Mouse (Mus musculus): ENCODE measurements around the gene Gm7544. TPM values are rescaled to one million over a fixed set of nuclear protein-coding genes. Genes with fewer than 3 reads are reported as not detected.
"Not testable (repeated sequence)": the region's sequence is repeated elsewhere in the genome, so short reads cannot be mapped to it uniquely, and the experiment has no call there.

Gene Gm7544
- polyA plus RNA-seq, 1 experiment from 2014 or later = not detected

GRCm38 (mm10) chr1:82966413-82966812 lies 10.6 kb upstream of the Gm7544 start:
- no peak overlapping the region for H3K4me3 ChIP-seq (ENCODE audit: low read depth, low read length)
- H3K36me3 ChIP-seq (ENCODE audit: insufficient read depth, low read length) = no peaks in the 10 kb centered on the region
- no peak overlapping the region for H3K27ac ChIP-seq (ENCODE audit: low read length)
- TF ChIP-seq EP300 (IDR thresholded peaks at IDR 0.05) (no peak), CTCF (IDR thresholded peaks at IDR 0.05) (no peak)
- WGBS = 62% methylated on average over 3 of the region's 3 CpGs
- DNase-seq (ENCODE audit: low spot score) (no peak), ATAC-seq (no peak)
- no peaks in the 10 kb centered on the region for H3K9me3 ChIP-seq (ENCODE audit: low read length)
- no peaks in the 10 kb centered on the region for H3K27me3 ChIP-seq (replicated peaks; ENCODE audit: insufficient read depth, low read length)
- no peak overlapping the region for H3K4me2 ChIP-seq (replicated peaks; ENCODE audit: low read depth, low read length)
- no peaks in the 10 kb centered on the region for H3K4me1 ChIP-seq (ENCODE audit: insufficient read depth, low read depth, low read length)
- no peak overlapping the region for H3K9ac ChIP-seq (replicated peaks; ENCODE audit: low read depth)

- H3K36me3 ChIP-seq (ENCODE audit: insufficient read depth, low read length) = no peaks in the 10 kb centered on the region
- H3K4me1 ChIP-seq (ENCODE audit: insufficient read depth, low read depth, low read length) = no peaks in the 10 kb centered on the region
- DNase-seq (ENCODE audit: low spot score) (no peak), ATAC-seq (no peak)
- H3K27me3 ChIP-seq (replicated peaks; ENCODE audit: insufficient read depth, low read length) = no peaks in the 10 kb centered on the region
- TF ChIP-seq CTCF (IDR thresholded peaks at IDR 0.05) (no peak), EP300 (IDR thresholded peaks at IDR 0.05) (no peak)
- no peak within 1 kb of the TSS for H3K27ac ChIP-seq (ENCODE audit: low read length)
- no peak within 1 kb of the TSS for H3K4me2 ChIP-seq (replicated peaks; ENCODE audit: low read depth, low read length)
- no peaks in the 10 kb centered on the region for H3K9me3 ChIP-seq (ENCODE audit: low read length)
- WGBS = 77% methylated on average over 10 of the region's 11 CpGs
- no peak within 1 kb of the TSS for H3K9ac ChIP-seq (replicated peaks; ENCODE audit: low read depth)
- H3K4me3 ChIP-seq (ENCODE audit: low read depth, low read length) = no peak within 1 kb of the TSS
Observed at GRCm38 (mm10) chr1:82959870-82960385, 4.1 kb upstream of the Gm7544 start, which contains the start of gene Gm47955. TSS of gene Gm47955 (plus strand) at chr1:82960286.

GRCm38 (mm10) chr1:82948601-82949000 lies 7.2 kb downstream of the Gm7544 start:
- Histone ChIP-seq H3K9ac (replicated peaks; ENCODE audit: low read depth) (no peak overlapping the region), H3K4me1 (ENCODE audit: insufficient read depth, low read depth, low read length) (no peaks in the 10 kb centered on the region), H3K9me3 (ENCODE audit: low read length) (no peaks in the 10 kb centered on the region), H3K4me3 (ENCODE audit: low read depth, low read length) (no peak overlapping the region), H3K27ac (ENCODE audit: low read length) (no peak overlapping the region), H3K27me3 (replicated peaks; ENCODE audit: insufficient read depth, low read length) (no peaks in the 10 kb centered on the region), H3K4me2 (replicated peaks; ENCODE audit: low read depth, low read length) (no peak overlapping the region), H3K36me3 (ENCODE audit: insufficient read depth, low read length) (no peaks in the 10 kb centered on the region)
- DNase-seq (ENCODE audit: low spot score) = no peak
- 79% methylated on average over 2 of the region's 2 CpGs for WGBS
- no peak for TF ChIP-seq CTCF (IDR thresholded peaks at IDR 0.05)
- TF ChIP-seq EP300 (IDR thresholded peaks at IDR 0.05) = no peak
- ATAC-seq = no peak

- not testable (repeated sequence) for H3K27me3 ChIP-seq (replicated peaks; ENCODE audit: insufficient read depth, low read length); ATAC-seq; H3K9me3 ChIP-seq (ENCODE audit: low read length); H3K27ac ChIP-seq (ENCODE audit: low read length); H3K36me3 ChIP-seq (ENCODE audit: insufficient read depth, low read length); H3K4me1 ChIP-seq (ENCODE audit: insufficient read depth, low read depth, low read length); H3K9ac ChIP-seq (replicated peaks; ENCODE audit: low read depth); DNase-seq (ENCODE audit: low spot score); H3K4me3 ChIP-seq (ENCODE audit: low read depth, low read length); H3K4me2 ChIP-seq (replicated peaks; ENCODE audit: low read depth, low read length)
- 0 out of 2 replicates have a peak, but pooled peaks have one; percentile 5 for TF ChIP-seq CTCF (IDR thresholded peaks at IDR 0.05)
- WGBS = 100% methylated on average over 2 of the region's 2 CpGs
Observed at GRCm38 (mm10) chr1:82946029-82946428, 9.8 kb downstream of the Gm7544 start.

GRCm38 (mm10) chr1:82943295-82943694 lies 12.5 kb downstream of the Gm7544 start, which contains the start of gene A030003K21Rik:
TSS of gene A030003K21Rik (minus strand) at chr1:82943388.
- not testable (repeated sequence) for H3K4me3 ChIP-seq (ENCODE audit: low read depth, low read length); H3K4me2 ChIP-seq (replicated peaks; ENCODE audit: low read depth, low read length); H3K27ac ChIP-seq (ENCODE audit: low read length); H3K9ac ChIP-seq (replicated peaks; ENCODE audit: low read depth); H3K36me3 ChIP-seq (ENCODE audit: insufficient read depth, low read length); H3K9me3 ChIP-seq (ENCODE audit: low read length); H3K4me1 ChIP-seq (ENCODE audit: insufficient read depth, low read depth, low read length); H3K27me3 ChIP-seq (replicated peaks; ENCODE audit: insufficient read depth, low read length); DNase-seq (ENCODE audit: low spot score)
- peak; percentile 59 for ATAC-seq
- WGBS = no CpG with 5 or more reads among the region's 6 CpGs

GRCm38 (mm10) chr1:82942505-82942904 lies 13.3 kb downstream of the Gm7544 start:
- H3K4me2 ChIP-seq (replicated peaks; ENCODE audit: low read depth, low read length) = not testable (repeated sequence)
- peak; percentile 90 for ATAC-seq

GRCm38 (mm10) chr1:82938666-82939065 lies 17.1 kb downstream of the Gm7544 start:
- no peaks in the 10 kb centered on the region for H3K36me3 ChIP-seq (ENCODE audit: insufficient read depth, low read length)
- ATAC-seq = no peak
- DNase-seq (ENCODE audit: low spot score) = no peak
- no peak overlapping the region for H3K4me3 ChIP-seq (ENCODE audit: low read depth, low read length)
- no peaks in the 10 kb centered on the region for H3K27me3 ChIP-seq (replicated peaks; ENCODE audit: insufficient read depth, low read length)
- no peak overlapping the region for H3K4me2 ChIP-seq (replicated peaks; ENCODE audit: low read depth, low read length)
- 92% methylated on average over 5 of the region's 5 CpGs for WGBS
- no peak overlapping the region for H3K27ac ChIP-seq (ENCODE audit: low read length)
- TF ChIP-seq CTCF (IDR thresholded peaks at IDR 0.05) = no peak
- TF ChIP-seq EP300 (IDR thresholded peaks at IDR 0.05) = no peak
- H3K4me1 ChIP-seq (ENCODE audit: insufficient read depth, low read depth, low read length) = no peaks in the 10 kb centered on the region
- no peak overlapping the region for H3K9ac ChIP-seq (replicated peaks; ENCODE audit: low read depth)
- no peaks in the 10 kb centered on the region for H3K9me3 ChIP-seq (ENCODE audit: low read length)

More at GRCm38 (mm10) chr1:82942505-82942904, 13.3 kb downstream of the Gm7544 start:
- WGBS = 34% methylated on average over 1 of the region's 2 CpGs
- H3K36me3 ChIP-seq (ENCODE audit: insufficient read depth, low read length); H3K4me3 ChIP-seq (ENCODE audit: low read depth, low read length); H3K4me1 ChIP-seq (ENCODE audit: insufficient read depth, low read depth, low read length); H3K9ac ChIP-seq (replicated peaks; ENCODE audit: low read depth); H3K27me3 ChIP-seq (replicated peaks; ENCODE audit: insufficient read depth, low read length); H3K27ac ChIP-seq (ENCODE audit: low read length); H3K9me3 ChIP-seq (ENCODE audit: low read length): not testable (repeated sequence)
- DNase-seq (ENCODE audit: low spot score) = peak; percentile 77
- TF ChIP-seq EP300 (IDR thresholded peaks at IDR 0.05) = peak; percentile 73

- peak; percentile 53; the same call in 1 of the 2 replicates for ATAC-seq
Observed at GRCm38 (mm10) chr1:82931326-82931725, 24.5 kb downstream of the Gm7544 start, which contains the start of gene Gm6217. TSS of gene Gm6217 (minus strand) at chr1:82931399.

GRCm38 (mm10) chr1:82930558-82930957 lies 25.3 kb downstream of the Gm7544 start:
- DNase-seq (ENCODE audit: low spot score); H3K27ac ChIP-seq (ENCODE audit: low read length); H3K27me3 ChIP-seq (replicated peaks; ENCODE audit: insufficient read depth, low read length); H3K4me2 ChIP-seq (replicated peaks; ENCODE audit: low read depth, low read length); H3K4me1 ChIP-seq (ENCODE audit: insufficient read depth, low read depth, low read length); H3K36me3 ChIP-seq (ENCODE audit: insufficient read depth, low read length); H3K9me3 ChIP-seq (ENCODE audit: low read length); H3K4me3 ChIP-seq (ENCODE audit: low read depth, low read length); H3K9ac ChIP-seq (replicated peaks; ENCODE audit: low read depth): not testable (repeated sequence)
- peak; percentile 68 for ATAC-seq
- 59% methylated on average over 1 of the region's 3 CpGs for WGBS

More at GRCm38 (mm10) chr1:82931326-82931725, 24.5 kb downstream of the Gm7544 start, which contains the start of gene Gm6217:
- not testable (repeated sequence) for H3K9ac ChIP-seq (replicated peaks; ENCODE audit: low read depth); H3K4me2 ChIP-seq (replicated peaks; ENCODE audit: low read depth, low read length); DNase-seq (ENCODE audit: low spot score); H3K9me3 ChIP-seq (ENCODE audit: low read length); H3K4me1 ChIP-seq (ENCODE audit: insufficient read depth, low read depth, low read length); H3K27me3 ChIP-seq (replicated peaks; ENCODE audit: insufficient read depth, low read length); H3K27ac ChIP-seq (ENCODE audit: low read length); H3K4me3 ChIP-seq (ENCODE audit: low read depth, low read length); H3K36me3 ChIP-seq (ENCODE audit: insufficient read depth, low read length)
- no CpG with 5 or more reads among the region's 6 CpGs for WGBS
